Mouse (Mus musculus) liver, embryonic 13.5 days (tissue): Measurements from ENCODE around the gene Ston1. TPM values are rescaled to one million over a fixed set of nuclear protein-coding genes. Genes with fewer than 3 reads are reported as not detected.
A peak's percentile ranks its signal among the peaks of the same experiment; 100 is the strongest.

Source experiments
- ATAC-seq: fragments of 200-750 bp; cut with Nextera tagmentation; 2 replicates; pipeline ENCODE4 v1.8.0; 2017; ENCODE audit warnings: low read depth, mild to moderate bottlenecking, moderate number of reproducible peaks, moderate library complexity
- DNase-seq: peaks from one replicate; pipeline ENCODE4 v3.0.0; 2022
- H3K27ac ChIP-seq: fragments of 300-500 bp; sonication (generic); 2 replicates; pipeline ENCODE4 v1.5.1; 2015; ENCODE audit warnings: moderate library complexity, mild to moderate bottlenecking, inconsistent platforms
- H3K27me3 ChIP-seq: fragments of 300-500 bp; sonication (generic); 2 replicates; pipeline ENCODE4 v1.6.1; 2015; ENCODE audit warnings: mild to moderate bottlenecking, inconsistent platforms
- H3K36me3 ChIP-seq: fragments of 300-500 bp; sonication (generic); 2 replicates; pipeline ENCODE4 v1.6.1; 2015; ENCODE audit warnings: mild to moderate bottlenecking, inconsistent platforms
- H3K4me1 ChIP-seq: fragments of 300-500 bp; sonication (generic); replicated peaks from 2 replicates; pipeline ENCODE4 v1.6.1; 2015; ENCODE audit warnings: inconsistent platforms
- H3K4me2 ChIP-seq: fragments of 300-500 bp; sonication (generic); 2 replicates; pipeline ENCODE4 v1.6.1; 2015; ENCODE audit warnings: inconsistent platforms, mild to moderate bottlenecking, moderate library complexity
- H3K4me3 ChIP-seq: fragments of 300-500 bp; sonication (generic); replicated peaks from 2 replicates; pipeline ENCODE4 v1.5.1; 2015; ENCODE audit warnings: mild to moderate bottlenecking, inconsistent platforms
- H3K9ac ChIP-seq: fragments of 300-500 bp; sonication (generic); 2 replicates; pipeline ENCODE4 v1.6.1; 2015; ENCODE audit warnings: mild to moderate bottlenecking, inconsistent platforms
- H3K9me3 ChIP-seq: fragments of 300-500 bp; sonication (generic); replicated peaks from 2 replicates; pipeline ENCODE4 v1.6.1; 2016; ENCODE audit warnings: inconsistent platforms
- WGBS: fragments of 180-500 bp; shearing (Covaris S2); methylation state at CpG from one replicate; pipeline ENCODE4 v1.1.7; 2015; ENCODE audit not compliant: insufficient replicate concordance; 5-methylcytosine and 5-hydroxymethylcytosine counted together
- polyA plus RNA-seq: library from polyadenylated mRNA; unstranded; fragments of >200 nt; fragmentation: Nextera tagmentation; extraction: Ambion mirVana; gene quantifications from 2 replicates; pipeline ENCODE4 v1.2.1, GENCODE M21; 2015

The Ston1 gene
- polyA plus RNA-seq, 1 experiment from 2014 or later: 0.98 TPM

DNA sequence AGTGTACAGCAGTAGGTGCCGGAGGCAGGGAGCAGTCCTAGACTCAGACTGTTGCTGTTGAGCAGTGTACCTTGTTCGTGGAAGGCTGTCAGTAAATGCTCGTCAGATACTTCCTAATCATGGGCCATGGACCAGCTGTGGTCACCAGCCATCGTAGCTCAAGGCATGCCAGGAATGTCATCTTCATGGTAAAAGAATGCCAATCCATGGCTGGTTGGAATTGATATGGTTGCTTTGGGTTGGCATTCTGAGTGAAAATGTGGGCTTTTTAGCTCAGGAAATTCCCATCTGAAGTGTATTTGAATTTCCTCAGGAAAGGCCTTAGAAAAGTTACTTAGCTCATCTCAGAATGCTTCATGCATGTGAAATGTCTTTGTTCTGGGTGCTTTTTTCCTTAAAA, 2.4 kb upstream of the Ston1 start:
- Histone ChIP-seq H3K27me3 (no peaks in the 10 kb centered on the region), H3K4me1 (peaks cover 18% of the 10 kb centered on the region; the same call in 1 of the 2 replicates), H3K4me2 (no peak overlapping the region), H3K4me3 (no peak overlapping the region), H3K36me3 (no peaks in the 10 kb centered on the region), H3K9ac (no peak overlapping the region), H3K27ac (no peak overlapping the region), H3K9me3 (no peaks in the 10 kb centered on the region)
- ATAC-seq: no peak
- DNase-seq: no peak
- 57% methylated on average over 4 of the region's 4 CpGs for WGBS

- 51% methylated on average over 4 of the region's 4 CpGs for WGBS
- Histone ChIP-seq H3K4me3 (no peak overlapping the region), H3K9me3 (no peaks in the 10 kb centered on the region), H3K9ac (no peak overlapping the region), H3K4me1 (peaks cover 18% of the 10 kb centered on the region; the same call in 1 of the 2 replicates), H3K27ac (no peak overlapping the region), H3K36me3 (no peaks in the 10 kb centered on the region), H3K27me3 (no peaks in the 10 kb centered on the region), H3K4me2 (no peak overlapping the region)
- DNase-seq (no peak), ATAC-seq (no peak)
Measured at GRCm38 (mm10) chr17:88596068-88596467, 1.4 kb upstream of the Ston1 start.

DNA sequence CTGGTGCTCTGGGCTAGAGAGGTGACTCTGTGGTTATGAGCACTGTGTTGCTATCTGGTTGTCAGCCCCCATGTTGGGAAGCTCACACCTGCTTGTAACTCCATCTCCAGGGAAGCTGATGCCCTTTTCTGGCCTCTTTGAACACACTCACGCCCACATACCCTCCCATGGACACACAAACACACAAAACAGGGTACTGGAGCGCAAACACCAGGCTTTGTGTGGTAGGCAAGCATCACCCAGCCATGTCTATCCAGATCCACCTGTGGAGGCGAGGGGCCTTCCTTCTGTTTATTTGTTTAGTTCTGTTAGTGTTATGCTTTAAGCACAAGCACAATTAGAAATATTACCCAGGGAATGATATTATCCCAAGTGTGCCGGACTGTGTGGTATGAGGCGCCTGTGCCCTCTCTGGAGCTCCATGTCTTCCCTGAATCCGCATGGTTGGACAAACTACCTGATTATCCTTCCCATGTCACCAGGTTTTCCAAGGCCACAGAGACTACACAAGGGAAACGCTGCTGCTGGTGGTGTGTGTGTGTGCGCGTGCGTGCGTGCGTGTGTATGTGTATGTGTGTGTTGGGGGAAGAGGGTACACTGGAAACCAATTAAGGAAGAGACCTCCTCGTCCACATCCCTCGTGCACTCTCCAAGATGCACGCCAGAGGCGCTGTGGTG, 801 bp upstream of the Ston1 start:
- no peaks in the 10 kb centered on the region for H3K27me3 ChIP-seq
- peak overlapping the region; percentile 67 for H3K4me2 ChIP-seq
- WGBS: 26% methylated on average over 16 of the region's 16 CpGs
- DNase-seq: no peak
- peak overlapping the region; percentile 34; the same call in 1 of the 2 replicates for H3K9ac ChIP-seq
- peaks cover 18% of the 10 kb centered on the region; the same call in 1 of the 2 replicates for H3K4me1 ChIP-seq
- no peak overlapping the region for H3K27ac ChIP-seq
- ATAC-seq: peak; percentile 10; the same call in 1 of the 2 replicates
- no peaks in the 10 kb centered on the region for H3K9me3 ChIP-seq
- H3K36me3 ChIP-seq: no peaks in the 10 kb centered on the region
- H3K4me3 ChIP-seq: peak overlapping the region; percentile 56

- peak overlapping the region; percentile 67 for H3K4me2 ChIP-seq
- no peak for DNase-seq
- WGBS: 15% methylated on average over 5 of the region's 5 CpGs
- no peaks in the 10 kb centered on the region for H3K9me3 ChIP-seq
- no peaks in the 10 kb centered on the region for H3K27me3 ChIP-seq
- peak overlapping the region; percentile 57; the same call in 1 of the 2 replicates for H3K9ac ChIP-seq
- no peaks in the 10 kb centered on the region for H3K36me3 ChIP-seq
- peak overlapping the region; percentile 56 for H3K4me3 ChIP-seq
- ATAC-seq: no peak; the same call in 1 of the 2 replicates
- H3K27ac ChIP-seq: no peak overlapping the region
- peaks cover 18% of the 10 kb centered on the region; the same call in 1 of the 2 replicates for H3K4me1 ChIP-seq
Measured at GRCm38 (mm10) chr17:88598056-88598420, 554 bp downstream of the Ston1 start.

GRCm38 (mm10) chr17:88598570-88599368, 1.3 kb downstream of the Ston1 start:
- DNase-seq: no peak
- no peak overlapping the region for H3K9ac ChIP-seq

GRCm38 (mm10) chr17:88600492-88601026, 3.1 kb downstream of the Ston1 start:
- no peak overlapping the region for H3K27ac ChIP-seq
- no peaks in the 10 kb centered on the region for H3K9me3 ChIP-seq
- H3K4me3 ChIP-seq: no peak overlapping the region
- no peaks in the 10 kb centered on the region for H3K27me3 ChIP-seq
- H3K9ac ChIP-seq: no peak overlapping the region
- DNase-seq: no peak
- WGBS: 50% methylated on average over 8 of the region's 8 CpGs
- no peaks in the 10 kb centered on the region for H3K36me3 ChIP-seq
- H3K4me2 ChIP-seq: no peak overlapping the region
- H3K4me1 ChIP-seq: peaks cover 18% of the 10 kb centered on the region; the same call in 1 of the 2 replicates
- ATAC-seq: no peak

More at GRCm38 (mm10) chr17:88598570-88599368, 1.3 kb downstream of the Ston1 start:
- H3K4me1 ChIP-seq: peaks cover 18% of the 10 kb centered on the region; the same call in 1 of the 2 replicates
- no peaks in the 10 kb centered on the region for H3K9me3 ChIP-seq
- no peak for ATAC-seq
- 0 out of 2 replicates have a peak overlapping the region, but pooled peaks have one; percentile 56 for H3K4me3 ChIP-seq
- H3K27me3 ChIP-seq: no peaks in the 10 kb centered on the region
- H3K27ac ChIP-seq: no peak overlapping the region
- H3K36me3 ChIP-seq: no peaks in the 10 kb centered on the region
- 36% methylated on average over 14 of the region's 14 CpGs for WGBS
- H3K4me2 ChIP-seq: peak overlapping the region; percentile 67

DNA sequence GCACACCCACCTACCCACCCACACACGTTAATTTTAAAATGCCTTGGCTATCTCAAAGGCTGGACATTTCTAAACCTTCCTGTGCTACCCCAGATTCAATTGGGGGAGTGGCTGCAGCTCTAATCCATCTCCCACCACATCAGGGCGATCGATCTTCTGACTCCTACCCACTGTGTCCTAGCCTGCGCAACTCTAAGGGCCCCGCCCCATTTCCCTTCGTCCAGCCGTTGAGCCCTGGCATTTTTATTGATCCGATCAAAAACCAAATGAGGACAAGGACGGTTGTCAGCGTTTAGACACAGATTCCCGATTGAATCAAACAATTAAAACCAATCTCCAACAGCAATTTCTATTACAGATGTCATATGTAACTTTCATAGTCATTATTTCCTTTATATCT, 6.5 kb downstream of the Ston1 start:
- WGBS: 64% methylated on average over 11 of the region's 11 CpGs
- DNase-seq (no peak), ATAC-seq (no peak)
- Histone ChIP-seq H3K9me3 (no peaks in the 10 kb centered on the region), H3K4me3 (no peak overlapping the region), H3K4me2 (no peak overlapping the region), H3K36me3 (no peaks in the 10 kb centered on the region), H3K27ac (no peak overlapping the region), H3K9ac (no peak overlapping the region), H3K27me3 (no peaks in the 10 kb centered on the region), H3K4me1 (peaks cover 4% of the 10 kb centered on the region; the same call in 1 of the 2 replicates)

DNA sequence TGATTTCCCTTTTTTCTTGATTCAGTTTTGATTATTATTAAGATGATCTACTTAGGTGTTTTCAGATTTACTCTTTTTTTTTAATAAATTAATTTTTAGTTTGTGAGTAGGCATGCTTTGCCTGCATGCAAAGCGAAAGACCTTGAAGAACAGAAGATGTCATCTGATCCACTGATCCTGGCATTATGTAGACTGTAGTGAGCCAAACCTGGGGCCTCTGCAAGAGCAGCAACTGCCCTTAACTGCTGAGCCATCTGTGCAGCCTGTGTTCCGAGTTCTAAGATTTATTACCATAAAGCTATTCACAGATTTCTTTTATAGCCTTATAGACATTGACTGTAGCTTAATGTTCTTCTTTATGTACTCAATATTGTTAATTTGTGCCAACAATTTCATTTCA, 8.6 kb downstream of the Ston1 start:
- DNase-seq: no peak
- H3K36me3 ChIP-seq: no peaks in the 10 kb centered on the region
- no peaks in the 10 kb centered on the region for H3K27me3 ChIP-seq
- H3K9me3 ChIP-seq: no peaks in the 10 kb centered on the region
- no peak overlapping the region for H3K4me2 ChIP-seq
- H3K4me1 ChIP-seq: no peaks in the 10 kb centered on the region
- 70% methylated on average over 2 of the region's 2 CpGs for WGBS
- ATAC-seq: no peak
- no peak overlapping the region for H3K4me3 ChIP-seq
- no peak overlapping the region for H3K9ac ChIP-seq
- H3K27ac ChIP-seq: no peak overlapping the region

DNA sequence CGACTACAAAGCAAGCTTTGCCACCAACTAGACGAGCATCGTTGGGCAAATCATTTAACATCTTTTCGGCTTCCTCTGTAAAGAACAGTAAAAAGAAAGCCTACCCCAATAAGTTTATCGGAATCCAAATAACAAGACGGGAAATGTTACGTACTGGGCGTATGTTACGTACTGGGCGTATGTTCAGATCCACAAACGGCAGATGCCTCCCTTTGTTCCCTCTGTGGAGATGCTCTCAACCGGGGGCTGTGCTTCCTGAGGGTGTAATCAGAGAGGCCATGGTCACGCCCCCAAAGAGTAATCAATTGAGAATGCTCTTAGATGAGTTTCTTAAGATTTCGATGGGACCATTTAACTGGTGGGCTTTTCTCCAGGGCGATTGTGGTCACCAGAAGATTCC, 11.9 kb downstream of the Ston1 start:
- peaks cover 3% of the 10 kb centered on the region; the same call in 1 of the 2 replicates for H3K4me1 ChIP-seq
- H3K4me3 ChIP-seq: no peak overlapping the region
- no peaks in the 10 kb centered on the region for H3K36me3 ChIP-seq
- no peak overlapping the region for H3K27ac ChIP-seq
- 73% methylated on average over 15 of the region's 15 CpGs for WGBS
- ATAC-seq (no peak), DNase-seq (no peak)
- H3K27me3 ChIP-seq: no peaks in the 10 kb centered on the region
- no peak overlapping the region for H3K9ac ChIP-seq
- H3K4me2 ChIP-seq: no peak overlapping the region
- no peaks in the 10 kb centered on the region for H3K9me3 ChIP-seq

GRCm38 (mm10) chr17:88611057-88611456, 13.6 kb downstream of the Ston1 start:
- Histone ChIP-seq H3K9ac (no peak overlapping the region), H3K9me3 (no peaks in the 10 kb centered on the region), H3K4me2 (no peak overlapping the region), H3K27ac (no peak overlapping the region), H3K4me3 (no peak overlapping the region), H3K36me3 (no peaks in the 10 kb centered on the region), H3K4me1 (peaks cover 3% of the 10 kb centered on the region; the same call in 1 of the 2 replicates), H3K27me3 (no peaks in the 10 kb centered on the region)
- ATAC-seq (no peak), DNase-seq (no peak)
- 61% methylated on average over 2 of the region's 2 CpGs for WGBS

DNA sequence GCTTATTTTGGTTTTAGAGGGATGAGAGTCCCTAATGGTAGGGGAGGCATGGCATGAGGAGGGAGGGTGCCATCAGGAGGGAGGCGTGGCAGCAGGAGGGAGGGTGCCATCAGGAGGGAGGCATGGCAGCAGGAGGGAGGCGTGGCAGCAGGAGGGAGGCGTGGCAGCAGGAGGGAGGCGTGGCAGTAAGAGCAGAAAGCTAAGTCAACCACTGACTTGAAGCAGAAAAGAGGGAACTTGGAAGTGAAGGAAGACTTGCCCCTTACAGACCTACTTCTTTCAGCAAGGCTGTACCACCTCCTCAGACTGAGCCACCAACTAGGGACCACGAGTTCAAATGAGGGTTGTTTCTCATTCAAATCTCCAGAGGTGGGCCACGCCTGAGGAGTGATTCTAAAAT, 15.7 kb downstream of the Ston1 start:
- Histone ChIP-seq H3K36me3 (no peaks in the 10 kb centered on the region), H3K9me3 (no peaks in the 10 kb centered on the region), H3K27me3 (no peaks in the 10 kb centered on the region), H3K4me2 (no peak overlapping the region), H3K4me1 (peaks cover 3% of the 10 kb centered on the region; the same call in 1 of the 2 replicates), H3K4me3 (no peak overlapping the region), H3K9ac (no peak overlapping the region), H3K27ac (no peak overlapping the region)
- DNase-seq: no peak
- 39% methylated on average over 6 of the region's 6 CpGs for WGBS
- ATAC-seq: 0 out of 2 replicates have a peak, but pooled peaks have one; percentile 31
